Mouse (Mus musculus) embryo, embryonic 10 days (tissue): Measurements from ENCODE around the gene Zscan29.
"Not testable (repeated sequence)": the region's sequence is repeated elsewhere in the genome, so short reads cannot be mapped to it uniquely, and the experiment has no call there.

ENCODE experiments used
- DNase-seq: peaks from one replicate; pipeline ENCODE4 v3.0.0-alpha.2; 2015; ENCODE audit warnings: low spot score

Gene Zscan29

DNA sequence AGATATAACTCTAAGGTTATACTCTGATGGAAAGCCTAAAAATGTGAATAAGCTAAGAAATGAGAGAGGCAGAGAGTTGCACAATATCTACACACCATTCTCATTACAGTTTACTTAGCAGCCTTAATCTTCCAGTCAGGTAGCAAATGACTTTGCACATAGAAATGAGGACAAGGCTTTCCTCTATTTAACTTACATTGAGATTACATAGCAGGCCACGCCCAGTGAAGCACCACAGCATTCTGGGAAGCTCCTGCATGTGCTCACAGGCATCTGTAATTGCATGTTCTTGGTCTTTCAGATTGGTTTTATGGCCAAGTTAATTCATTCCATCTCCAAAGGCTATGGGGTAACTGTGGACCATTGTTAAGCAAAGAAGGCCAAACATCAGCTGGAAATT is 38.1 kb downstream of the Zscan29 start:
- no peak for DNase-seq

GRCm38 (mm10) chr2:121128865-121129620 is 41.9 kb downstream of the Zscan29 start:
- no peak for DNase-seq

DNA sequence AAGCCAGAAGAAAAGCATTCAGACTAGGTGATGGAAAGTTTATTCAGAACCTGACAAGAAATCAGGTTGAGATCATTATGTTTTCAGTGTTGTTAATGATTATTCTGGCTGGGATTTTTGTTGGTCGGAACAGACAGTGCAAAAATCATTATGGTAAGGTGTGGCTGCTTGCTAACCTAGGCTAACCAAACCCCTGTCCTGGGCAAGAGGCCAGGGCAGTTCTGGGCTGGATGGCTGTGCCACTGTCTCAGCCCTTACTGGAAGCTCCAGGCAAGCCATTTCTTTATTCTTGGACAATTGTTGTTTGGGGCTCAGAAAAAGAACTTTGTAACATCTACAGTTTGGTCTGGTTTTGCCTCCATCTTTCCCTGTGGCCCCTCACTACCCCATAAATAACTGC is 43.4 kb downstream of the Zscan29 start:
- no peak for DNase-seq

DNA sequence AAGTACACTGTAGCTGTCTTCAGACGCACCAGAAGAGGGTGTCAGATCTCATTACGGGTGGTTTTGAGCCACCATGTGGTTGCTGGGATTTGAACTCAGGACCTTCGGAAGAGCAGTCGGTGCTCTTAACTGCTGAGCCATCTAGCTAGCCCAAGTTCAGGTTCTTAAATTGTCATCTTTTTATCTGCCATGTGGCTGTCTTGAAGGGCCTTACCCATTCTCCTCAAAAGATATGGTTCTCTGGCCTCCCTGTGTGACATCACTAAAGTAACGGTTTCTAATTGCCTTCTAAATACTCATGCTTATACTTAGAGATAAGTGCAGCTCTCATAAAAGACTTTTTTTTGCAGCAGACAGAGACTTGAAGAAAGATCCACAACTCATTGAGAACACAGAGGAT is 44.6 kb downstream of the Zscan29 start:
- DNase-seq = not testable (repeated sequence)

GRCm38 (mm10) chr2:121119260-121119659 is 51.7 kb downstream of the Zscan29 start:
- DNase-seq = no peak

GRCm38 (mm10) chr2:121115418-121115817 is 55.5 kb downstream of the Zscan29 start:
- no peak for DNase-seq

DNA sequence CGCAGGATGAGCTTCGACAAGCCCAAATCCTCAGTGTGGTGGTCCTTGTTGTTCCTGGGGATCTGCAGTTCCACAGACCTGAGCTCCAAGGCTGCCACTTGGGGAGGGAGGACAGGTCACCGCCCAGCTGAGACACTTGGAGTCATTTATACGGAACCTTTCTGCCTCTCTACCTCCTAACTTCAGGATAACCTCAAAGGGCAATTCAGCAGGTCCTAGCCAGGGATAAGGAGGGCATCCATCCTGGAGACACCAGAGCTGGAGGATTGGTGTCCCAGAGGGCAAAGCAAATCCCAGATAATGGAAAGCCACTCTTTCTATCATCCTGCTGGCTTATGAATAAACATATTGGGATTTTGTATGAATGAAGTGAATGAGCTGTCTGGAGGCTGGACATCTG is 61.2 kb downstream of the Zscan29 start, which contains the start of gene Tgm7:
TSS of gene Tgm7 (minus strand) at position 101 of the 400 bp plus-strand sequence.
- no peak for DNase-seq
